Mouse (Mus musculus) E14TG2a.4 (cell line): ENCODE measurements at regions not wholly inside any gene's neighbourhood (a gene's known extent, or its start where the extent isn't known, plus 50 kb on each side); places are given as distances from the start of the nearest gene placed in this dataset.

Source experiments
- H3K27me3 ChIP-seq: 2 replicates; pipeline ENCODE4 v1.6.1; 2014; ENCODE audit warnings: low read length, control low read depth; ENCODE audit not compliant: insufficient read depth
- H3K36me3 ChIP-seq: 2 replicates; pipeline ENCODE4 v1.6.1; 2014; ENCODE audit warnings: low read length, control low read depth; ENCODE audit not compliant: insufficient read depth
- H3K4me1 ChIP-seq: replicated peaks from 2 replicates; pipeline ENCODE4 v1.6.1; 2014; ENCODE audit warnings: low read depth, low read length, control low read depth
- H3K4me3 ChIP-seq: replicated peaks from 2 replicates; pipeline ENCODE4 v1.5.1; 2014; ENCODE audit warnings: mild to moderate bottlenecking, low read length
- H3K9me3 ChIP-seq: 2 replicates; pipeline ENCODE4 v1.6.1; 2014; ENCODE audit warnings: low read length, control low read depth
- CTCF ChIP-seq: conservative IDR thresholded peaks from 2 replicates; pipeline ENCODE4 v1.5.1; 2014; ENCODE audit warnings: low read length
- NANOG ChIP-seq: IDR thresholded peaks from 2 replicates; pipeline ENCODE4 v1.6.1; 2014; ENCODE audit warnings: borderline replicate concordance, low read length, mixed read lengths
- POU5F1 ChIP-seq: IDR thresholded peaks from 2 replicates; pipeline ENCODE4 v1.6.1; 2014; ENCODE audit warnings: low read length, borderline replicate concordance

DNA sequence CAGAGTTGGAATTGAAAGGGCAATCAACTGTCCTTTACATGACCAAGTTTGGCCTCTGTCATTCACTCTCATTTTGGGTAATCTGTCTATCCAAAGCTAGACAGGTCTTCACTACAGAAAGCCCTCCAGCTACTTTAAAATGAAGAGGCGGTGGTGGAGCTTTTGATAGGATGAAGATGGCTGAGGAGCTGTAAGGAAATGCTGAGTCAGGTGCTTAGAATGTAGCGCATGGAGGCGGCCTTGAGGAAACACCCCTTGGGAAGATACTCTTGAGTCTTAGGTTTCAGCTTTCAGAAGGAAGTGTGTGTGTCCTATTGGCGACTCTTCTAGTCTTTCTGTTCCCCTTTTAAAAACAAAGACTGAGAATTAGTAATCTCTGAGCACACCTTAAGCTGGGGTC, 214.4 kb upstream of the Osr1 start:
- Histone ChIP-seq H3K36me3 (no peaks in the 10 kb centered on the region), H3K9me3 (no peaks in the 10 kb centered on the region), H3K4me3 (no peak overlapping the region), H3K27me3 (no peaks in the 10 kb centered on the region), H3K4me1 (peaks cover 7% of the 10 kb centered on the region; the same call in 1 of the 2 replicates)
- TF ChIP-seq NANOG, result no peak
- TF ChIP-seq POU5F1, result no peak
- no peak for TF ChIP-seq CTCF

DNA sequence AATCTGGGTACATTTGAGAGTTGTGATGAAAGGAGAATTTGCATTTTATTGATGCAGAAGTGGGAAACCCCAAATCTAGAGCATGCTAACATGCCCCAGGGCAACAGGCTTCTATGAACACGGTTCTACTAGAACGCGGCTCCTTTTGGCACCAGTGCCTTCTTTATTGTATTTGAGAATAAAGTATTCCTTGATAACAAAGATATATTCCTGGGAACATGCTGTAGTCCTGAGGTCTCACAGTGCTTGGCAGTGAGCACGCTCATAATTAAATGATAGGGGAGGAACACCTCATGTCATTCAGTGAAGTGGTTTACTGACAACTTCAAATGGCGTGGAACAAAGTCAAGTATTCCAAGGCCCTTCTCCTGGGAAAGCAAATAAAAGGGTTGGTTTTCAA, 212.1 kb upstream of the Osr1 start:
- H3K4me3 ChIP-seq, result no peak overlapping the region
- H3K9me3 ChIP-seq, result no peaks in the 10 kb centered on the region
- H3K4me1 ChIP-seq, result peaks cover 7% of the 10 kb centered on the region; the same call in 1 of the 2 replicates
- TF ChIP-seq POU5F1, result no peak
- no peak for TF ChIP-seq NANOG
- TF ChIP-seq CTCF, result no peak
- H3K36me3 ChIP-seq, result no peaks in the 10 kb centered on the region
- H3K27me3 ChIP-seq, result no peaks in the 10 kb centered on the region

DNA sequence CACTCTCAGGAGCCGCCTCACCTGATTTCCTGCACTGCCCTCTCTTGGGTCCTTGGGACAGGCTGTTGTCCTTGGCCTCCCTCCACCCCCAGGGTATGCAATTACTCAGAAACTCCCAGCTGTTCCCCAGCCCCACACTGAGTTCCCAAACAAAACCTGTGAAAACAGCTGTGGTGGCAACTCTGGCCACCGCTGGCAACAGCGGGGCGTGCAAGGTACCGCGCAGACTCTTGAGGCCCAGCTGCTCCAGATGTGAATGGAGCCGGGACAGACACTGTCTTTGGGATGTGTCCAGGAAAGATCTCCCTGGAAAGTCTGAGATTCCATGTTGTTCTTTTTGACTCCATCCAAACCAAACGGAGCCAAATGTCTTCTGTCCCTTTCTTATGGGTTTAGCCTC, 211.0 kb upstream of the Osr1 start:
- no peak for TF ChIP-seq NANOG
- TF ChIP-seq CTCF, result no peak
- no peak for TF ChIP-seq POU5F1
- Histone ChIP-seq H3K4me1 (peaks cover 7% of the 10 kb centered on the region; the same call in 1 of the 2 replicates), H3K4me3 (no peak overlapping the region), H3K27me3 (no peaks in the 10 kb centered on the region), H3K36me3 (no peaks in the 10 kb centered on the region), H3K9me3 (no peaks in the 10 kb centered on the region)

GRCm38 (mm10) chr12:9365931-9366330, 204.0 kb upstream of the Osr1 start:
- TF ChIP-seq POU5F1, result no peak
- TF ChIP-seq CTCF, result no peak
- TF ChIP-seq NANOG, result no peak
- H3K27me3 ChIP-seq, result no peaks in the 10 kb centered on the region
- no peaks in the 10 kb centered on the region for H3K36me3 ChIP-seq
- H3K9me3 ChIP-seq, result no peaks in the 10 kb centered on the region
- no peak overlapping the region for H3K4me3 ChIP-seq
- no peaks in the 10 kb centered on the region for H3K4me1 ChIP-seq

GRCm38 (mm10) chr12:9368682-9369081, 201.2 kb upstream of the Osr1 start:
- TF ChIP-seq POU5F1 (no peak), CTCF (no peak), NANOG (no peak)
- Histone ChIP-seq H3K9me3 (no peaks in the 10 kb centered on the region), H3K27me3 (no peaks in the 10 kb centered on the region), H3K4me3 (no peak overlapping the region), H3K4me1 (no peaks in the 10 kb centered on the region), H3K36me3 (no peaks in the 10 kb centered on the region)

- Histone ChIP-seq H3K4me3 (no peak overlapping the region), H3K27me3 (no peaks in the 10 kb centered on the region), H3K4me1 (no peaks in the 10 kb centered on the region), H3K9me3 (no peaks in the 10 kb centered on the region), H3K36me3 (no peaks in the 10 kb centered on the region)
- TF ChIP-seq CTCF, result no peak
- no peak for TF ChIP-seq POU5F1
- no peak for TF ChIP-seq NANOG
These were observed 168.0 kb upstream of the Osr1 start for GRCm38 (mm10) chr12:9401956-9402355.

DNA sequence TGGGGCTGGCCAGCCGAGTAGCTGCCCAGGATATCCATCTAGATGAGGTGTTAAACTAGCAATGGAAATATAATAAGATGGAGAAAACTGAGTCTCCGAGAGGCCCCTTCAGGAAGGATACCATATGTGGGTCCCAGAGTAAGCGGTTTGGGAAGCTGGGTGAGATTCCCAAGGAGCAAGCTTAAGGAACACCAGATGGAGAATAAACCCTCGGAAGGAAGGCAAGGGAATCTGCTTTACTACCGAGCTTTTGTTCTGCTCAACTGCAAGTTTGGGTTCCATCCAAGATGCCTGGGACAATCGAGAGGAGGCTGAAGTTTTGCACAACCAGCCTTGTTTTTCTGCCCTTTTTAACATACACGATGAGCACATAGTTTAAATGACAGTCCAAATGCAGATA, 164.9 kb upstream of the Osr1 start:
- Histone ChIP-seq H3K4me1 (no peaks in the 10 kb centered on the region), H3K9me3 (no peaks in the 10 kb centered on the region), H3K36me3 (no peaks in the 10 kb centered on the region), H3K4me3 (no peak overlapping the region), H3K27me3 (no peaks in the 10 kb centered on the region)
- TF ChIP-seq NANOG (no peak), POU5F1 (no peak), CTCF (no peak)

GRCm38 (mm10) chr12:9419311-9419710, 150.6 kb upstream of the Osr1 start:
- H3K9me3 ChIP-seq, result no peaks in the 10 kb centered on the region
- H3K27me3 ChIP-seq, result peaks cover 12% of the 10 kb centered on the region
- H3K4me1 ChIP-seq, result no peaks in the 10 kb centered on the region
- TF ChIP-seq POU5F1 (no peak), NANOG (no peak), CTCF (no peak)
- no peak overlapping the region for H3K4me3 ChIP-seq
- H3K36me3 ChIP-seq, result no peaks in the 10 kb centered on the region

- Histone ChIP-seq H3K27me3 (peaks cover 30% of the 10 kb centered on the region), H3K4me1 (no peaks in the 10 kb centered on the region), H3K4me3 (no peak overlapping the region), H3K9me3 (no peaks in the 10 kb centered on the region), H3K36me3 (no peaks in the 10 kb centered on the region)
- TF ChIP-seq CTCF (no peak), POU5F1 (no peak), NANOG (no peak)
These were observed 139.3 kb upstream of the Osr1 start for GRCm38 (mm10) chr12:9430656-9431055.
